ENCODE assay signal across 12 mouse cellular contexts in genomic region chr5:117147187-117148095, GRCm38 (mm10). TPM values are rescaled to one million over a fixed set of nuclear protein-coding genes. Genes with fewer than 3 reads are reported as not detected.
DNase-seq lines count a peak whose midpoint lies in the region; ATAC-seq and TF ChIP-seq lines count a peak whose summit lies in the region.
"Had no signal": no experiment of that assay in that cellular context is flagged by ENCODE, and none has a peak within 500 bp of the region (broad histone marks: within the 10 kb centered on the region; RNA-seq: fewer than 3 reads in every experiment).

No protein-coding gene starts in this region.

- peaks cover 10% of the 10 kb centered on the region; the same call in 1 of the 2 replicates for H3K36me3 ChIP-seq in intestine, postnatal 0 days (ENCODE audit: control insufficient read depth, insufficient read depth)
- H3K36me3 ChIP-seq in intestine, embryonic 15.5 days: no peaks in the 10 kb centered on the region
- no peaks in the 10 kb centered on the region for H3K36me3 ChIP-seq in testis, adult 2 months (ENCODE audit: control insufficient read depth, insufficient read depth, low read length)
- no peaks in the 10 kb centered on the region for H3K36me3 ChIP-seq in midbrain, embryonic 15.5 days (replicated peaks)
- H3K36me3 ChIP-seq: embryonic facial prominence, embryonic 13.5 days; lung, embryonic 15.5 days; neural tube, embryonic 12.5 days had no signal

- no peak overlapping the region for H3K4me2 ChIP-seq in intestine, postnatal 0 days (replicated peaks; ENCODE audit: low read depth)
- no peak overlapping the region for H3K4me2 ChIP-seq in intestine, embryonic 15.5 days (replicated peaks)
- no peak overlapping the region for H3K4me2 ChIP-seq in midbrain, embryonic 15.5 days
- H3K4me2 ChIP-seq: embryonic facial prominence, embryonic 13.5 days; hindbrain, embryonic 14.5 days; lung, embryonic 15.5 days; neural tube, embryonic 12.5 days had no signal

- 93% methylated on average over 16 of the region's 16 CpGs for WGBS in intestine, postnatal 0 days
- WGBS in intestine, embryonic 15.5 days: 90% methylated on average over 16 of the region's 16 CpGs
- 94% methylated on average over 16 of the region's 16 CpGs for WGBS in midbrain, embryonic 15.5 days

- H3K27me3 ChIP-seq in intestine, postnatal 0 days (replicated peaks; ENCODE audit: control insufficient read depth, insufficient read depth, low read length): no peaks in the 10 kb centered on the region
- H3K27me3 ChIP-seq in intestine, embryonic 15.5 days (replicated peaks): no peaks in the 10 kb centered on the region
- H3K27me3 ChIP-seq in testis, adult 2 months (ENCODE audit: control insufficient read depth, insufficient read depth, low read length): no peaks in the 10 kb centered on the region
- no peaks in the 10 kb centered on the region for H3K27me3 ChIP-seq in midbrain, embryonic 15.5 days (replicated peaks)
- H3K27me3 ChIP-seq: embryonic facial prominence, embryonic 13.5 days; lung, embryonic 15.5 days; neural tube, embryonic 12.5 days had no signal

- H3K4me1 ChIP-seq in intestine, postnatal 0 days (replicated peaks; ENCODE audit: control insufficient read depth, insufficient read depth, low read length): no peaks in the 10 kb centered on the region
- H3K4me1 ChIP-seq in intestine, embryonic 15.5 days (replicated peaks): no peaks in the 10 kb centered on the region
- H3K4me1 ChIP-seq in testis, adult 2 months (ENCODE audit: control insufficient read depth, insufficient read depth, low read length): no peaks in the 10 kb centered on the region; the same call in 1 of the 2 replicates
- no peaks in the 10 kb centered on the region for H3K4me1 ChIP-seq in midbrain, embryonic 15.5 days
- H3K4me1 ChIP-seq: embryonic facial prominence, embryonic 13.5 days; lung, embryonic 15.5 days; neural tube, embryonic 12.5 days had no signal

- H3K9me3 ChIP-seq in intestine, postnatal 0 days (ENCODE audit: control insufficient read depth): no peaks in the 10 kb centered on the region
- H3K9me3 ChIP-seq in intestine, embryonic 15.5 days: no peaks in the 10 kb centered on the region
- no peaks in the 10 kb centered on the region for H3K9me3 ChIP-seq in midbrain, embryonic 15.5 days
- H3K9me3 ChIP-seq: lung, embryonic 15.5 days; neural tube, embryonic 12.5 days had no signal

- intact Hi-C loops in left cerebral cortex, postnatal 14 days (cut with DNase I): no loop called here

- no peak overlapping the region for H3K27ac ChIP-seq in intestine, postnatal 0 days (ENCODE audit: low read depth, low read length)
- no peak overlapping the region for H3K27ac ChIP-seq in intestine, embryonic 15.5 days
- H3K27ac ChIP-seq in testis, adult 2 months (ENCODE audit: control insufficient read depth, insufficient read depth, low read depth, low read length): no peak overlapping the region; the same call in 1 of the 2 replicates
- H3K27ac ChIP-seq in midbrain, embryonic 15.5 days: no peak overlapping the region
- H3K27ac ChIP-seq: embryonic facial prominence, embryonic 13.5 days; hindbrain, embryonic 14.5 days; lung, embryonic 15.5 days; neural tube, embryonic 12.5 days had no signal

- H3K4me3 ChIP-seq in intestine, postnatal 0 days (ENCODE audit: low read depth, low read length): no peak overlapping the region
- no peak overlapping the region for H3K4me3 ChIP-seq in intestine, embryonic 15.5 days (replicated peaks)
- no peak overlapping the region for H3K4me3 ChIP-seq in testis, adult 2 months (ENCODE audit: control insufficient read depth, low read depth, low read length)
- no peak overlapping the region for H3K4me3 ChIP-seq in midbrain, embryonic 15.5 days
- H3K4me3 ChIP-seq: embryonic facial prominence, embryonic 13.5 days; lung, embryonic 15.5 days; neural tube, embryonic 12.5 days had no signal

- ATAC-seq in intestine, postnatal 0 days: no peak
- no peak; the same call in 1 of the 2 replicates for ATAC-seq in intestine, embryonic 15.5 days
- ATAC-seq in midbrain, embryonic 15.5 days (replicated peaks): no peak

- H3K9ac ChIP-seq in intestine, postnatal 0 days (ENCODE audit: low read depth, low read length): no peak overlapping the region
- H3K9ac ChIP-seq in intestine, embryonic 15.5 days: no peak overlapping the region
- no peak overlapping the region for H3K9ac ChIP-seq in midbrain, embryonic 15.5 days
- H3K9ac ChIP-seq: embryonic facial prominence, embryonic 13.5 days; hindbrain, embryonic 14.5 days; lung, embryonic 15.5 days; neural tube, embryonic 12.5 days had no signal

- no peak for TF ChIP-seq POLR2A in testis, adult 2 months (IDR thresholded peaks at IDR 0.05; ENCODE audit: control insufficient read depth, low read depth, low read length)

- no peak for DNase-seq in testis, postnatal 14 days (ENCODE audit: low spot score)
- peak; percentile 38 to 81 for DNase-seq in left cerebral cortex, postnatal 14 days (ENCODE audit: low spot score in 2 of 2)
- DNase-seq in embryo, embryonic 10 days (ENCODE audit: low spot score): no peak
- DNase-seq: kidney, postnatal 36 days had no signal

- peak; percentile 42 for TF ChIP-seq CTCF in intestine, postnatal 0 days (IDR thresholded peaks at IDR 0.05; ENCODE audit: low read depth)
- peak; percentile 55; the same call in 1 of the 2 replicates for TF ChIP-seq CTCF in testis, adult 2 months (IDR thresholded peaks at IDR 0.05; ENCODE audit: control insufficient read depth, insufficient read depth, insufficient replicate concordance, low read depth, low read length)

RNA-seq across cellular contexts. Expression of gene Taok3, which starts 27.5 kb away (rescaled TPM):
- polyA plus RNA-seq in intestine, postnatal 0 days (2015; fragmentation: Nextera tagmentation; extraction: Ambion mirVana): 40.4 and 47.7 TPM in 2 replicates
- polyA plus RNA-seq in intestine, embryonic 15.5 days (2015; fragmentation: Nextera tagmentation; extraction: Ambion mirVana): 44.9 and 45.0 TPM in 2 replicates
- 5.7 and 6.0 TPM in 2 replicates for polyA plus RNA-seq in testis, adult 2 months (2012; rRNA removed)
- total RNA-seq in left cerebral cortex, postnatal 14 days (2021): 10 to 100 TPM; 62.8 to 66.1 TPM
- 58.8 and 59.2 TPM in 2 replicates for polyA plus RNA-seq in midbrain, embryonic 15.5 days (2015; fragmentation: Nextera tagmentation; extraction: Ambion mirVana)

RNA-seq across cellular contexts. Expression of gene Suds3, which starts 31.5 kb away (rescaled TPM):
- polyA plus RNA-seq in intestine, postnatal 0 days (2015; fragmentation: Nextera tagmentation; extraction: Ambion mirVana): 41.8 and 47.2 TPM in 2 replicates
- 72.7 and 73.7 TPM in 2 replicates for polyA plus RNA-seq in intestine, embryonic 15.5 days (2015; fragmentation: Nextera tagmentation; extraction: Ambion mirVana)
- 80.5 and 86.1 TPM in 2 replicates for polyA plus RNA-seq in testis, adult 2 months (2012; rRNA removed)
- total RNA-seq in left cerebral cortex, postnatal 14 days (2021): 10 to 100 TPM; 93.4 to 97.2 TPM
- 87.3 and 87.4 TPM in 2 replicates for polyA plus RNA-seq in midbrain, embryonic 15.5 days (2015; fragmentation: Nextera tagmentation; extraction: Ambion mirVana)

Comparison
In these comparisons a context has a peak if more than half of its experiments do, and no peak if none do; other contexts are left out.
1. DNase-seq: peak in left cerebral cortex, postnatal 14 days (2 of 2); none in testis, postnatal 14 days (single experiment) and embryo, embryonic 10 days (single experiment).